Mouse (Mus musculus) erythroblast, adult 5-6 weeks (primary cell): Measurements from ENCODE around the gene Ankfy1. TPM values are rescaled to one million over a fixed set of nuclear protein-coding genes. Genes with fewer than 3 reads are reported as not detected.
"Not testable (repeated sequence)": the region's sequence is repeated elsewhere in the genome, so short reads cannot be mapped to it uniquely, and the experiment has no call there.

Experiments
- ATAC-seq: replicated peaks from 2 replicates; pipeline ENCODE4 v1.8.0; 2016; ENCODE audit warnings: moderate number of reproducible peaks, mild to moderate bottlenecking, moderate TSS enrichment, inconsistent platforms; ENCODE audit not compliant: poor library complexity, low FRiP score, severe bottlenecking
- total RNA-seq, 2 experiments: library from RNA; stranded (forward) in 1 of 2; stranded (reverse) in 1 of 2; fragments of 150-400 nt in 1 of 2; fragments of 200-764, 138-1000 nt in 1 of 2; gene quantifications; 2 replicates each; pipeline versions ENCODE4 v1.2.3 to v1.2.4; 2015 to 2017; ENCODE audit warnings: low replicate concordance in 2 of 2

The Ankfy1 gene
- total RNA-seq, 2 experiments from 2014 or later = 37.1 to 45.5 TPM

DNA sequence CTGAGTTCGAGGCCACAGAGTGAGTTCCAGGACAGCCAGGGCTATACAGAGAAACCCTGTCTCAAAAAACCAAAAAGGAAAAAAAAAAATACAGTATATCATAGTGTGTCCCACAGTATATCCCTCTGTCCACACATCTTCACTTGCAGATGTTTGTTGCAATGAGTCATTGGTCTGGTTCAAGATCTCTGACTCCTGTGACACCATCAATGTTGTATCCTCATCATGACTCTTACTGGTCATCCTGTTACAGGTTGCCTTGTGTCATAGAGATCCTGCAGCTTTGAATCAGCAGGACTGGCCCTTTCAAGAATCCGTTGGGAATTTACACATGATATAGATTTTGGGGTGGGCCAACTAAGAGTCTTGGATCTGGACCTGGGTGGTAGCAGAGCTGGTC is 15.3 kb downstream of the Ankfy1 start:
- ATAC-seq = not testable (repeated sequence)

DNA sequence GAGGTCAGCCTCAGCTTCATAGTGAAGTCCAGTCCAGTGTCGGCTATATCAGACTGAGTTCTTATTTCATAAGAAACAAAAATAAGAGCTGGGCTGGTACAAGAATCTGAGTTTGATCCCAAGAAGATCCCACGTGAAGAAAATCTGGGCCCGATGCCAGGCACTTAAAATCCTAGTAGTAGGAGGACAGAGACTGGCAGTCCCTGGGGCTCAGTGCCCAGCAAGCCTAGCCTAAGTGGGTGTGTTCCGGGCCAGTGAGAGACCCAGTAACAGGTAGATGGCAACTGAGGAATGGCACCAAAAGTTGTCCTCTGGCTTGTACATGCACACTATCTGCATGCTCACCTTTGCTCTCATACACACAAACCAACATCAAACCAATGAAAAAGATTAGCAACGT is 22.9 kb downstream of the Ankfy1 start:
- no peak for ATAC-seq

DNA sequence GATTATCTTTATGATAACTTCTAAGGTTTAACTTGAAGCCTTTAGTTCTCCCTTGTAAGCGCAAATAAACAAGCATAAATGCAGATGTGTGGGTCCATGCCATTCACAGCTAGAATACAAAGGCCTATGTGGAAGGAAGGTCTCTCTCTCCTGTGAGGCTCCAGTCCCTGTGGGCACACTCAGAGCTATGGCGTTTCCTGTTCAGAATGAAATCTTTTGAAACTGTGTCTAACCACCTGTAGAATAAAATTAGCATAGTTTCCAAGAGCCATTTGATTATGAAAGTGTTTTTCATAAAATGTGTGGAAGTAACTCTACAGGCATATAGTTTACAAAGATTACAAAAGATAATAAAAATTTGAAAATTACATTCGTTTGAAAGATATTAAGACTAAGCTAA is 28.4 kb downstream of the Ankfy1 start:
- no peak for ATAC-seq

DNA sequence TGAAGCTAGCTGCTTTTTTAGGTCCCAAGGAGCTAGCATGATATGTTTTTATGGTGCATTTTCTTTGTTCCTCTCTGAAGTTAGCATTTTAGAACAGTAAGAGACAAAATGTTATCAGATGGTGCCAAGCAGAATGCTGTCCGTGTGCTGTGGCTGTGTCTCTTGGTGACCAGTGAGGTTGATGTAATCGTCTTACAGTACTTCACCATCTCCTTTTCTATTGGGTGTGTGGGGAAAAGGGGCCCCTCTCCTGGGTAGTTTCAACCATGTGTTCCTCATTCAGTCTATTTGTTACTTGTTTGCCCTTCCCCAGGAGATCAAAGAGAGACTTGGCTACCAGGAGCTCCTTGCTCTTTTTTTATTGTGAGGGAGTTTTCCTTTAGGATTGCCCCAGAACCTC is 33.4 kb downstream of the Ankfy1 start:
- no peak for ATAC-seq

DNA sequence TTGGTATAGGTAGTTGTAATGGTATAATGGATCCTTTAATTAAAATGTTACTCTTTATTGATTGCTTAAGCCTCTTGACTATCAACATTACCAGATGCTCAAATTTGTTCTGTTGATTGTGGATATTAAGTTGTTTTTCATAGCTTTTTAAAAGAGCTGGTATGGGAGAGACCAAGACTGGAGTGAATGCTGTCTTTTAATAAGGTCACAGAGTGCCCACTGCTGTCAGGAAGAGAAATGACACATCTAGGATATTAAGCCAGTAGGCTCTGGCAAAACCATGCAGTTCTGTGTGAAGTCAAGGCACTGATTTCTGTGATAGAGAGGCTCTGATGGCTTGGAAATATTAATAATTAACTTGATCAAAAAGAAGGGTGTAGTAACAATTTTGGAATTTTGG is 34.1 kb downstream of the Ankfy1 start:
- peak; percentile 69; the same call in 1 of the 2 replicates for ATAC-seq

DNA sequence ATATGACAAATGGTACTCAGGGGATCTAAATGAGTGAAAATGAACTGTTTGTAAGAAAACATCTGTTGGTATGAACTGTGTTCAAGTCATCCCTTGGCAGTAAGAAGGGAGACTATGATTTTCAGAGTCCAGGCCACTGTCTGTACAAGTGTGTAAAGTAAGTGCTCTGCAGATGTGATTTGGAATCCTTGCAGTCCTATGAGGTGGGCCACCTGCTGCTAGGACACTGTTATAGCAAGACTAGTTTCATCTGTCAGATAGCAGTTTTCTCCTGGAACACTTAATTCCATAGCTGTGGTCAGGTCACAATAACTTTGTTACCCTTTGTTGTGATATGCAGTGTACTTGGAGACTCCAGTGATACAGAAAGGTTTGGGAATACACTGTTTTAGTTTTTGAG is 36.2 kb downstream of the Ankfy1 start:
- 0 out of 2 replicates have a peak, but pooled peaks have one; percentile 50 for ATAC-seq

DNA sequence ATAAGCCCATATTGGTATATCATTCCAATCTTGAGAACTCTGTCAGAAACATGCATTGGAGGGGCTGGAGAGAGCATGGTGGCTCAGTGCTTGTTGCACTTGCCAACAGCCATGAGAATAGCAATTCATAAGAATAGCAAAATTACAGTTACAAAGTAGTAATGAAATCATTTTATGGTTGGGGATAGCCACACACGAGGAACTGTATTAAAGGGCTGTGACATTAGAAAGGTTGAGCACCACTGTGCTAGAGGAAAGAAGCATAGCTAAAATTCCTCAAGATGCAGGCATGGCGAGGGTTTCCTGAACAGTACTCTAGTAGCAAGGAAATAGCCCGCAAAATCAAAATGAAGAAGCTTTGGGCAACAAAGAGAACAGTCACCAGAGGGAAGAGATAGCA is 43.9 kb downstream of the Ankfy1 start:
- no peak for ATAC-seq

DNA sequence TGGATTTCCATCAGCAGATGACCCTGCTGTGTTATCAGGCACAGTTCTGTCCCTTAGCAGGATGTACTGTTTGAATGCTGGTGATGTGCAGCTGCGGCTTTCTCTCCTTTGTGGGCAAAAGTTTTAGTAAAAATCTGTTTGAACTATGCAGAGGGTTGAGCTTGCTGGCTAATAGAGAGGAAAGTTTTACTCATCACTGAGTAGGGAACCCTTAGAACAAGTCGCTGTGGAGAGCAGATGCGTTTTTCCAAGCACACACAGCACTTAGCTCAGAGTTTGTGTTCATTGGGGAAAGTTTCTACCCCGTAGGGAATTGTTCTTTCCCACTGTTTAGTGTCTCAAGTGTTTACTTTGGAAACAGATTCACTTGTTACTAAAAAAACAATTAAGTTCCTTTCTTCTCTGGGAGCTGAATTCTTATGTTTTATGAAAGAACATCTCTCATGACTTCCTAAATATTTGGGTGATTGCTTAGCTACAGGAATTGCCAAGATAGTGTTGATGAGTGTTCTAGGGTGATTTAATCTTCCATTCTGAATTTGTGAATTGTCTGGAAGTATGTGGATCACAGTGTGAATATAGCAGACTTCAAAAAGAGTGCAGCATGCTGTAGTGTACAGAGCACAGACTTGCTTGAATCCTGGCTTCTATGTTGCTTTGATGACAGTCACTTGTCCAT is 45.2 kb downstream of the Ankfy1 start:
- ATAC-seq = no peak

DNA sequence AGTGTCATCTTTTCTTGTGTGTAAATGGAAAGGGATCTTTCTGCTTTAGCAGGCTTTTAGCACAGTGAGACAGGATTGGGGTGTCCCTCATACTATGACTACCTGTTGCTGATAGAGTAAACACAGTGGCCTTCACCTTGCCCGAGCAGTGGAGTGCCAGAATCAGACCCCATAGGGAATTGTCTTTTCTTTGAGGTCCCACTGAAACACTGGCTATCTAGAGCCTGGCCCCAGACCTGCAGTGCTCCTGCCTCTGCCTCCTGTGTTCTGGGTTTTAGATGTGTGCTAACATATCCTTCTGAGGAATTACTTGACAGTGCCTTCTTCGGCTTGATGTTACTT is 45.7 kb downstream of the Ankfy1 start:
- ATAC-seq = no peak

DNA sequence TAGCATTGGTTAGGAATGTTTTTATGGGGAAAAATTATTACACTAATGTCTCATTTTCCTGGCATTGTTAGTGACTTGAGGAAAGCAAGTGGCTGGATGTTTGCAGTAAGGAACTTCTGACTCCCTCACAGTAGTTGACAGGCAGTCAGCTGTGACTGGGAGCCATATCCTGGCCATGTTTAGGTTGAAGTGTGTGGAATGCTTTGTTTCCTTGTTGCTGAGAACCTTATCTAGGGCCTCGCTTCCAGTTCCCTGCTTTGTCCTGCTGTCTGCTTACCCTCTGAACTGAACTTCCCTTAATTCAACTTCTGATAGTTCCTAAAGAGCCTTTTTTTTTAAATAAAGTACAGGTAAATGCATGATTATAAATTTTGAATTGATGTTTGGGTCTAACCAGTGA is 46.5 kb downstream of the Ankfy1 start:
- ATAC-seq = no peak

DNA sequence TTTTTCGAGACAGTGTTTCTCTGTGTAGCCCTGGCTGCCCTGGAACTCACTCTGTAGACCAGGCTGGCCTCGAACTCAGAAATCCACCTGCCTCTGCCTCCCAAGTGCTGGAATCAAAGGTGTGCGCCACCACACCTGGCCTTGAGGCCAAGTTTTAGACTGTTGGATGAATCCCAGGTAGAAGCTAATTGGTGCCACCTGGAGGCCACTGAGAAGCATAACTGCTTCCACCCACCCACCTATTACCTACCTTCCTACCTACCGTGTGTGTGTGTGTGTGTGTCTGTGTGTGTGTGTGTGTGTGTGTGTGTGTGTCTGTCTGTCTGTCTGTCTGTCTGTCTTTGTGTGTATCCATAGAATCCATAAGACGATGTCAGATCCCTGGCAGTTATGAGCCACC is 47.7 kb downstream of the Ankfy1 start:
- ATAC-seq = peak; percentile 78

DNA sequence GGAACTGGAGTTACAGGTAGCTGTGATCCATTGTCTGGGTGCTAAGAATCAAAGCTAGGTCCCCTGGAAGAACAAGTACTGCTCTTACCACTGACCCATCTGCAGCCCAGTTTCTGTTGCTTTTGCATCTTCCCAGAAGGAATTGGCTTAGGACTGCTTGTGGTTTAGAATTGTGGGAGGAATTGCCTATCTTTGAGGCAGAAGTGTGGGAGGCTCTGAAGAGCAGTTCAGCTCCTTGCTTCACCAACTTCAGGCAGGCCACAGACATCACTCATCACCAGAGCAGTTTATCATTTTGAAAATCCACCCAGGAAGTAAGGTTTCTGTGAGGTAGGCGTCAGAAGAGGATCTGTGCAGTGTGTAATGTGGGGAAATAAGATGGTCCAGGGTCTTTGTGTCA is 49.2 kb downstream of the Ankfy1 start:
- no peak for ATAC-seq

DNA sequence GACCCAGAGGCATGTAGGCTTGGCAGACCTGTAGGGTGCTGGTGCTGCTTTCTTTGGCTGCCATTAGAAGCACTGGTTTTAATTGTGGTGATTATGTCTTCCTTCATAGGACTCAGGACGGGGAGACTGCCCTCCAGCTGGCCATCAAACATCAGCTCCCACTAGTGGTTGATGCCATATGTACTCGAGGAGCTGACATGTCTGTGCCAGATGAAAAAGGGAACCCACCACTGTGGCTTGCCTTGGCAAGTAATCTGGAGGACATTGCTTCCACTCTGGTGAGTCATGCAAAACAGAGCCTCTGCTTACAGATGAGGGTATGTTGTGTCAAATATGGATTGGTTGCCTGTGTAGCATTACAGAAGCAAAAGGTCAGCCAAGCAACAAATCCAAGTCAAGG is 62.1 kb downstream of the Ankfy1 start:
- ATAC-seq = no peak

DNA sequence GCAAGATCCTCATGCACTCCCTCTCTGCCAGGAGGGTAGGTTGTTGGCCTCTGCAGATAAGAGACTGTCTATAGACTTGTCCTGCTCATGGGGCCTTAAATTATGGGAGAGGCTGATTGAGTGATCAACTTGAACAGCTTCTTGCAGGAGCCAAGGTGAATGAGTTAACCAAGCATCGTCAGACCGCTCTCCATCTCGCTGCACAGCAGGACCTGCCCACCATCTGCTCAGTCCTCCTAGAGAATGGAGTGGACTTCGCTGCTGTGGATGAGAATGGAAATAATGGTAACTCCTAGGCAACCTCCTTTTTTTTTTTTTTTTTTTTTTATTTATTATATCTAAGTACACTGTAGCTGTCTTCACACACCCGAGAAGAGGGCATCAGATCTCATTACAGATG is 68.5 kb downstream of the Ankfy1 start:
- ATAC-seq = no peak

DNA sequence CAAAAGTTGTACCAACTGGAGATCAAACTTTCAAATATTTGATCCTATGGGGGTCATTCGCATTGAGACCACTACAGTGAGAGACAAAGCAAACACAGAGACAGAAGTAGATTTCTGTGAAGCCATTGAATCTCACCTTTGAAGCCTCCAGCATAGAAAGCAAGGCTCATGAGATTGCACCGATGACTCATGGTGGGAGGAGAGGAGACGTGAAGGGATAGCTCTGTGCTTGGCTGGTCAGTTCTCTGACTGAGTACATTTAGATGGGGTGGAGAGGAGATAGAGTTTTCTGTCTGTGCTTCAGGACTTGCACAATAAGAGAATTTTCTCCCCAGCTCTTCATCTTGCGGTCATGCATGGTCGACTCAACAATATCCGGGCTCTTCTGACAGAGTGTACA is 69.8 kb downstream of the Ankfy1 start:
- no peak for ATAC-seq

DNA sequence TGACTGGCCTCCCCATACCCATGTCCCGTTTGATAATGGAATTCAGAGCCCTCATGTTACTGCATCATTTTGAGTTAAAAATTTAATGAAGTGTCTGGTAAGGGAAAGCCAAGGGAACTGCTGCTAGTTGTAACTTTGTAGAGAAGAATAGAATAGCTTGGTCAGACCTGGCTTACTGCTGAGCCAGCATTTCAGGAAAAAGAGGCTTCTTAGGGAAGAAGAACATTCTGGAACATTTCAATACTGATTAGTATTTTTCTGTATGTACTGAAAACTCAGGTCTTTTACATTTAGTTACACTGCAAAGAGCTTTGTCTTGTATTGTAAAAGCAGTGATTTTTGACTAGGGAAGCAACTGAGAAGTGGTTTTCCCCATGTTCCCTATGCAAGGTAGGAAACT is 71.0 kb downstream of the Ankfy1 start:
- ATAC-seq = no peak

DNA sequence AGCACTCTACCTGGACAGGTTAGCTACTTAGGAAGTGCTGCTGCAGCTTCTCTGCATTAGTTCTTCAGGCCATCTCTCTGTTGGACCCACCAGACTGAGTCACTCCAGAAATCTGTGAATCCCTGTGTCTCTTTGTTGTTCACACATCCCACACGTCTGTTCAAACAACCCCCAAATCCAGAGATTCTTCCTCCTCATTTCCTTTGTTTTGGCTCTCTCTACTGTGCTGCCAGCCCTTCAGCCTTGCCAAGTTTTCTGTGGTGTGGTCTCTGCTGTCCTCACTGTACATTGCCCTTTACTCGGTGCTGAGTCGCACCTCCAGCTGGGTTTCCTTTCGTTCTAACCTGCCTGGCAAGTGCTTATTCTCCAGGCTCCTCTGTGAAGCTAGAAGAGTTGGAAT is 74.5 kb downstream of the Ankfy1 start:
- ATAC-seq = no peak

DNA sequence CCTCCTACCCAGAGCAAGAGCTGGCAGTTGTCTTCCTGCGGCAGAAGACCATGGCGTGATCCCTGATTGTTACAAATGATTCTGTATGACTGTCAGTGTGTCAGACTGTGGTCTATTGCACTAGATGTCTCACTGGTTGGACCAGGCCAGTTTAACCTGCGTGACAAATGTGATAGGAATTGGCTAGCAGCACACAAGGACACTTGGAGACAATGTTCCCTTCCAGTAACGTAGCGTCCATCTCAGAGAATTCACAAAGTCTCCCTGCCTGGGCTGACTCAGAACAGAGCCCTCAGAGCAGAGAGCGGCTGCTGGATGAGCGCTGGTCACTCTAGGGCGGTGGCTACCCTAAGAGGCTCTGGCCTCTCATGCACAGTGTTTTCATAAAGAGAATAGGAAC is 77.9 kb downstream of the Ankfy1 start:
- no peak for ATAC-seq

DNA sequence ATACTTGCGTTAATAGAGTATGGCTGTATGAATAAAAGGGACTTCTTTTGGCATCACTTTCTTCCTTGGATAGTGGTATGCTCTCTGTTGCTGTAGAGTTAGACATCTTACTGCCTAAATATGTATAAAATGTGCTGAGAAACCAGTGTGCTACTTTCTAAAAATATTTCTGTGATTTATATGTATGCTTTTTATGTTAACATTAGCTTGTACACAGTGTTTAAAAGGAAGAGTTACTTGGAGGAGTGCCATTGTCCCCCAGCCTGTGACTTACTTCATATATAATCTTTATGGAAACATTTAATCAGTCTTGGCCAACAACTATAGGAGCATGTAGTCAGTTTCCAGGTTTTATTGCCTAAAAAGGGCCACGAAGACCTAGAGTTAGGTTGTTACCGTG is 79.3 kb downstream of the Ankfy1 start:
- no peak for ATAC-seq

DNA sequence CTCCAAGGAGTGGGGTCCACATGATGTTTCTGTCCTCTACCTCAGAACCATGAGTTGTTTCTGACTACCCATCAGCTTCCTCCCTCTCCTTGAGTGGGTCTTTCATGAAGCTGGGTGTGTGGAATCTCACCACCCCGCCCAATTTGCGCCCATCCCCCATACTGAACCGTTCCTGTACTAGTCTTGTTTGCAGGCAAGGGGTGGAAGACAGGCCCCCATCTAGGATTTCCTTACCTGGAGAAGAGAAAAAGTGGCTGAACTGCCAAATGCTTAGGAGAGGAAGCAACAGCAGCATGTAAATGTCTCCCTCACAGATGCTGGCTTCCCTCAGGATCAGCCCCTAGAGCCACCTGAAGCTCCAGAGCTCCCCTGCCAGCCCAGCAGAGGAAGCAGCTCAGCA is 80.5 kb downstream of the Ankfy1 start:
- no peak for ATAC-seq

DNA sequence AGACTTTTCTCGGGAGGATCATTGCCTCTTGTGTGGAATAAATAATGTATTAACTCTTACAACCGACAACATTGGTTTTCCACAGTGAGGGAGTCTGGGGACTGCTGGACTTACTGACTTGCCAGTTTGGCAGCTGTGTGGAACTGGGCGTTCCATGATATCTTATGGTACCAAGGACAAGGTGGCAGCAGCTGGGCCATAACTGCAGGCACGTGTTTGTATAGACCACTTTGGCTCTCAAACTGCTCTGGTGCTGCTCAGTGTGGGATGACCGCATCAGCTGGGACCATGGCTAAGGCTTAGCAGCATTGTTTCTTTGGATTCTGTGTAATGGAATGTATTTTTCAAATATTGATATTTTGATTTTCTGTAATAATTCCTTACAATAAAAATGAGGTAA is 81.0 kb downstream of the Ankfy1 start:
- no peak for ATAC-seq

DNA sequence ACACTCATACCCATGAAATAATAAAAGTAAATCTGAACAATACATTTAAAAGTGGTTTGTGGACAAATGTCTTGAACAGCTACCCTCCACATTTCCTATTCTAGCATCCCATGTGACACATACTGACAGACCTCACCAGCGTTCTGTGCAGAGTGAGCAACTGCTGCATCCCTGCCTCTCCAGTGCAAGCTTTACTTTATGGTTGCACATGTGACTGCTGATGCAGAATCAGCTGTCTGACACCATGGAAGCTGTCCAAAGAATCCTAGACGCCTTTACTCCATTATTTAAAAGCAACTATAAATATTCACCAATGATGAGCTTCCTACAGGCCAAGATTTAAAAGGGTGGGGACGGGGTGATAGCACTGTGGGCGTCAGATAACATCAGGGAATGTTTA is 81.7 kb downstream of the Ankfy1 start:
- no peak for ATAC-seq
